Comparison of ENCODE assay signal across 33 mouse cellular contexts in the genomic region with DNA sequence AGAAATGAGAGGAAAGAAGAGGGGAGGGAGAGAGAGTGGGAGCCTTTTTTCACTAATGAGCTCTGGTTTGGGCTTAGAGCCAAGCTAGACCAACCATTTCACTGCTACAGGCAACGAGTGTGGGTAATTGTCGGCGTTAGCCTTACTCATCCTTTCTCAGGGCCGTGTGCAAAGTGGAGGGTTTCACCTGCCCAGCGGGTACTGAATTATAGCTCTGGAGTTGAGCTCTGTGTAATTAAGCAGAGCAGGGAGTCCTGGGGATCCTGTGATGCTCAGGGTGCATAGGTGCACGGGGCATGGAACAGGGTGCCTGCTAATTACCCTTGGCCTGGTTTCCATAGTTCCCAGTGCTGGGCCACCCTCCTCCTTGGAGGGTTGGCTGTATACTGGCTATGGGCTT. TPM values are rescaled to one million over a fixed set of nuclear protein-coding genes. Genes with fewer than 3 reads are reported as not detected.
DNase-seq lines count a peak whose midpoint lies in the region; ATAC-seq and TF ChIP-seq lines count a peak whose summit lies in the region.
"Had no signal": no experiment of that assay in that cellular context is flagged by ENCODE, and none has a peak within 500 bp of the region (broad histone marks: within the 10 kb centered on the region; RNA-seq: fewer than 3 reads in every experiment).

No protein-coding gene starts in this region.

- no peak overlapping the region for H3K27ac ChIP-seq in hindbrain, embryonic 15.5 days (replicated peaks)
- no peak overlapping the region; the same call in 1 of the 2 replicates for H3K27ac ChIP-seq in hindbrain, embryonic 14.5 days
- peak overlapping the region; percentile 22; the same call in 1 of the 2 replicates for H3K27ac ChIP-seq in neural tube, embryonic 14.5 days (ENCODE audit: low read depth, low read length)
- H3K27ac ChIP-seq in forebrain, embryonic 14.5 days (ENCODE audit: low read depth, low read length), result peak overlapping the region; percentile 15; the same call in 1 of the 2 replicates
- no peak overlapping the region for H3K27ac ChIP-seq in midbrain, postnatal 0 days (ENCODE audit: low read depth, low read length)
- H3K27ac ChIP-seq: gastrocnemius, adult 2 months; heart, embryonic 15.5 days; kidney, postnatal 0 days had no signal

- no peak for TF ChIP-seq CTCF in midbrain, postnatal 0 days (IDR thresholded peaks at IDR 0.05)

- H3K27me3 ChIP-seq in hindbrain, embryonic 15.5 days, result no peaks in the 10 kb centered on the region
- no peaks in the 10 kb centered on the region for H3K27me3 ChIP-seq in hindbrain, embryonic 14.5 days (ENCODE audit: control insufficient read depth, insufficient read depth, low read length)
- no peaks in the 10 kb centered on the region for H3K27me3 ChIP-seq in neural tube, embryonic 14.5 days (ENCODE audit: control insufficient read depth, insufficient read depth, low read length)
- no peaks in the 10 kb centered on the region for H3K27me3 ChIP-seq in forebrain, embryonic 14.5 days (replicated peaks; ENCODE audit: control insufficient read depth, insufficient read depth, low read length)
- H3K27me3 ChIP-seq in midbrain, postnatal 0 days (ENCODE audit: insufficient read depth, low read length), result no peaks in the 10 kb centered on the region
- H3K27me3 ChIP-seq: heart, embryonic 15.5 days had no signal

- DNase-seq in hindbrain, embryonic 14.5 days (ENCODE audit: low spot score), result no peak
- DNase-seq in neural tube, embryonic 10.5 days (ENCODE audit: extremely low spot score, low spot score), result no peak
- DNase-seq in forebrain, embryonic 14.5 days (ENCODE audit: low spot score), result peak; percentile 84
- peak; percentile 39 for DNase-seq in midbrain, postnatal 0 days (ENCODE audit: low spot score)
- DNase-seq in heart, postnatal 36 days, result no peak
- no peak for DNase-seq in thymus, postnatal 0 days (ENCODE audit: low spot score)
- DNase-seq: adrenal gland, postnatal 36 days; cerebellum, adult 11-12 months; cerebellum, postnatal 10 days; gastrocnemius, adult 2 months; heart, postnatal 4 days; kidney, adult 2 months; liver, postnatal 0 days; thymus, postnatal 36 days had no signal

- no peak overlapping the region for H3K4me3 ChIP-seq in hindbrain, embryonic 15.5 days
- no peak overlapping the region for H3K4me3 ChIP-seq in hindbrain, embryonic 14.5 days (replicated peaks; ENCODE audit: low read length)
- H3K4me3 ChIP-seq in neural tube, embryonic 14.5 days (ENCODE audit: low read depth, low read length), result no peak overlapping the region
- no peak overlapping the region for H3K4me3 ChIP-seq in forebrain, embryonic 14.5 days (ENCODE audit: low read depth, low read length)
- no peak overlapping the region for H3K4me3 ChIP-seq in midbrain, postnatal 0 days (ENCODE audit: low read depth, low read length)
- H3K4me3 ChIP-seq: erythroblast, embryonic 14.5 days; gastrocnemius, adult 2 months; heart, embryonic 15.5 days had no signal

- H3K9me3 ChIP-seq in hindbrain, embryonic 15.5 days, result no peaks in the 10 kb centered on the region
- no peaks in the 10 kb centered on the region for H3K9me3 ChIP-seq in hindbrain, embryonic 14.5 days (ENCODE audit: control insufficient read depth, low read length)
- H3K9me3 ChIP-seq in neural tube, embryonic 14.5 days (ENCODE audit: control insufficient read depth, low read length), result no peaks in the 10 kb centered on the region
- no peaks in the 10 kb centered on the region for H3K9me3 ChIP-seq in forebrain, embryonic 14.5 days (replicated peaks; ENCODE audit: control insufficient read depth, low read length)
- no peaks in the 10 kb centered on the region for H3K9me3 ChIP-seq in midbrain, postnatal 0 days (ENCODE audit: low read length)
- H3K9me3 ChIP-seq: heart, embryonic 15.5 days had no signal

- intact Hi-C loops in heart, postnatal 36 days (cut with DNase I), result no loop called here

- WGBS in hindbrain, embryonic 15.5 days, result 55% methylated on average over 6 of the region's 6 CpGs
- WGBS in hindbrain, embryonic 14.5 days, result 61% methylated on average over 6 of the region's 6 CpGs
- WGBS in neural tube, embryonic 14.5 days, result 44% methylated on average over 6 of the region's 6 CpGs
- 23% methylated on average over 6 of the region's 6 CpGs for WGBS in forebrain, embryonic 14.5 days
- whole genome bisulfite sequencing in midbrain, postnatal 0 days, result 65% methylated on average over 6 of the region's 6 CpGs

- 0 out of 2 replicates have a peak, but pooled peaks cover 5% of the 10 kb centered on the region for H3K4me1 ChIP-seq in hindbrain, embryonic 15.5 days (replicated peaks)
- no peaks in the 10 kb centered on the region for H3K4me1 ChIP-seq in hindbrain, embryonic 14.5 days (replicated peaks; ENCODE audit: control insufficient read depth, insufficient read depth, low read length)
- no peaks in the 10 kb centered on the region for H3K4me1 ChIP-seq in neural tube, embryonic 14.5 days (ENCODE audit: control insufficient read depth, insufficient read depth, low read length)
- peaks cover 19% of the 10 kb centered on the region; the same call in 1 of the 2 replicates for H3K4me1 ChIP-seq in forebrain, embryonic 14.5 days (ENCODE audit: control insufficient read depth, insufficient read depth, low read length)
- H3K4me1 ChIP-seq in midbrain, postnatal 0 days (ENCODE audit: insufficient read depth, low read length), result no peaks in the 10 kb centered on the region
- H3K4me1 ChIP-seq: heart, embryonic 15.5 days had no signal

- H3K36me3 ChIP-seq in hindbrain, embryonic 15.5 days, result no peaks in the 10 kb centered on the region
- no peaks in the 10 kb centered on the region for H3K36me3 ChIP-seq in hindbrain, embryonic 14.5 days (replicated peaks; ENCODE audit: control insufficient read depth, insufficient read depth)
- no peaks in the 10 kb centered on the region for H3K36me3 ChIP-seq in neural tube, embryonic 14.5 days (ENCODE audit: control insufficient read depth, insufficient read depth, low read length)
- H3K36me3 ChIP-seq in forebrain, embryonic 14.5 days (ENCODE audit: control insufficient read depth, insufficient read depth, low read length), result no peaks in the 10 kb centered on the region
- no peaks in the 10 kb centered on the region for H3K36me3 ChIP-seq in midbrain, postnatal 0 days (ENCODE audit: insufficient read depth, low read length)
- H3K36me3 ChIP-seq: heart, embryonic 15.5 days had no signal

- no peak overlapping the region for H3K9ac ChIP-seq in hindbrain, embryonic 15.5 days
- H3K9ac ChIP-seq in hindbrain, embryonic 14.5 days, result no peak overlapping the region
- no peak overlapping the region for H3K9ac ChIP-seq in neural tube, embryonic 14.5 days (replicated peaks; ENCODE audit: low read depth, low read length)
- no peak overlapping the region for H3K9ac ChIP-seq in forebrain, embryonic 14.5 days (ENCODE audit: low read length)
- no peak overlapping the region for H3K9ac ChIP-seq in midbrain, postnatal 0 days (replicated peaks; ENCODE audit: low read length, poor library complexity, severe bottlenecking)
- H3K9ac ChIP-seq: heart, embryonic 15.5 days; liver, postnatal 0 days had no signal

- ATAC-seq in hindbrain, embryonic 15.5 days (ENCODE audit: low FRiP score, low read depth), result peak; percentile 34; the same call in 1 of the 2 replicates
- ATAC-seq in hindbrain, embryonic 14.5 days (ENCODE audit: low FRiP score), result no peak
- no peak for ATAC-seq in neural tube, embryonic 14.5 days (ENCODE audit: low read depth)
- ATAC-seq in forebrain, embryonic 14.5 days, result peak; percentile 62
- 0 out of 2 replicates have a peak, but pooled peaks have one; percentile 31 for ATAC-seq in midbrain, postnatal 0 days (ENCODE audit: low FRiP score)
- ATAC-seq: CD4-positive, CD25-positive, alpha-beta regulatory T cell, adult 4 months; inflammation-experienced regulatory T-cells, adult 6 months; liver, postnatal 0 days; lung, postnatal 0 days had no signal

- H3K4me2 ChIP-seq in hindbrain, embryonic 15.5 days, result no peak overlapping the region
- no peak overlapping the region for H3K4me2 ChIP-seq in hindbrain, embryonic 14.5 days (replicated peaks)
- H3K4me2 ChIP-seq in neural tube, embryonic 14.5 days (ENCODE audit: low read depth, low read length), result no peak overlapping the region
- no peak overlapping the region for H3K4me2 ChIP-seq in forebrain, embryonic 14.5 days (ENCODE audit: low read length)
- H3K4me2 ChIP-seq in midbrain, postnatal 0 days (ENCODE audit: low read depth, low read length, poor library complexity, severe bottlenecking), result no peak overlapping the region
- H3K4me2 ChIP-seq: heart, embryonic 15.5 days; liver, embryonic 11.5 days had no signal

RNA-seq across cellular contexts. Expression of a gene that starts 9.3 kb away (rescaled TPM):
- not detected in 2 replicates for polyA plus RNA-seq in hindbrain, embryonic 15.5 days (2015; fragmentation: Nextera tagmentation; extraction: Ambion mirVana)
- polyA plus RNA-seq in hindbrain, embryonic 14.5 days (2014; fragmentation: Nextera tagmentation; extraction: Ambion mirVana), result not detected in 2 replicates
- not detected in 2 replicates for polyA plus RNA-seq in neural tube, embryonic 14.5 days (2014; fragmentation: Nextera tagmentation; extraction: Ambion mirVana)
- polyA plus RNA-seq in forebrain, embryonic 14.5 days (2014; fragmentation: Nextera tagmentation; extraction: Ambion mirVana), result not detected in 2 replicates
- not detected in 2 replicates for total RNA-seq in midbrain, postnatal 0 days (2014; rRNA removed)
- not detected in 2 replicates for polyA plus RNA-seq in midbrain, postnatal 0 days (2015; fragmentation: Nextera tagmentation; extraction: Ambion mirVana)
- not detected for total RNA-seq in heart, postnatal 36 days (2021)
- polyA plus RNA-seq in thymus, postnatal 0 days (2015; fragmentation: Nextera tagmentation; extraction: Ambion mirVana), result 4.9 and 5.6 TPM in 2 replicates
- total RNA-seq: adrenal gland, adult 18-20 months; adrenal gland, postnatal 36 days; gastrocnemius, adult 2 months; heart, postnatal 4 days; layer of hippocampus, postnatal 14 days; megakaryocyte progenitor cell, adult 5-6 weeks had no signal
- polyA plus RNA-seq: CD4-positive, CD25-positive, alpha-beta regulatory T cell, adult 4 months; cortical plate, adult 2 months; embryonic facial prominence, embryonic 11.5 days; erythroblast, embryonic 14.5 days; frontal cortex, adult 2 months; gonadal fat pad, adult 2 months; heart, embryonic 15.5 days; inflammation-experienced regulatory T-cells, adult 6 months; kidney, adult 2 months; kidney, postnatal 0 days; limb, embryonic 11.5 days; liver, embryonic 11.5 days; liver, postnatal 0 days; lung, postnatal 0 days; neural tube, embryonic 11.5 days; spleen, adult 2 months had no signal

RNA-seq across cellular contexts. Expression of a gene that starts 24.7 kb away (rescaled TPM):
- 211 and 230 TPM in 2 replicates for polyA plus RNA-seq in hindbrain, embryonic 15.5 days (2015; fragmentation: Nextera tagmentation; extraction: Ambion mirVana)
- polyA plus RNA-seq in hindbrain, embryonic 14.5 days (2014; fragmentation: Nextera tagmentation; extraction: Ambion mirVana), result 215 and 245 TPM in 2 replicates
- 203 and 295 TPM in 2 replicates for polyA plus RNA-seq in neural tube, embryonic 14.5 days (2014; fragmentation: Nextera tagmentation; extraction: Ambion mirVana)
- polyA plus RNA-seq in forebrain, embryonic 14.5 days (2014; fragmentation: Nextera tagmentation; extraction: Ambion mirVana), result 237 and 306 TPM in 2 replicates
- 571 and 599 TPM in 2 replicates for total RNA-seq in midbrain, postnatal 0 days (2014; rRNA removed)
- polyA plus RNA-seq in midbrain, postnatal 0 days (2015; fragmentation: Nextera tagmentation; extraction: Ambion mirVana), result 314 and 354 TPM in 2 replicates
- total RNA-seq in heart, postnatal 36 days (2021), result 1 to 10 TPM; 1.9 to 4.1 TPM
- 3.6 and 4.6 TPM in 2 replicates for polyA plus RNA-seq in thymus, postnatal 0 days (2015; fragmentation: Nextera tagmentation; extraction: Ambion mirVana)
- total RNA-seq: megakaryocyte progenitor cell, adult 5-6 weeks had no signal
- polyA plus RNA-seq: CD4-positive, CD25-positive, alpha-beta regulatory T cell, adult 4 months; erythroblast, embryonic 14.5 days; liver, postnatal 0 days; spleen, adult 2 months had no signal

RNA-seq across cellular contexts. Expression of a gene that starts 29.0 kb away (rescaled TPM):
- polyA plus RNA-seq in hindbrain, embryonic 15.5 days (2015; fragmentation: Nextera tagmentation; extraction: Ambion mirVana), result 20.1 and 20.8 TPM in 2 replicates
- 19.7 and 20.6 TPM in 2 replicates for polyA plus RNA-seq in hindbrain, embryonic 14.5 days (2014; fragmentation: Nextera tagmentation; extraction: Ambion mirVana)
- 22.8 and 24.6 TPM in 2 replicates for polyA plus RNA-seq in neural tube, embryonic 14.5 days (2014; fragmentation: Nextera tagmentation; extraction: Ambion mirVana)
- 18.7 and 22.8 TPM in 2 replicates for polyA plus RNA-seq in forebrain, embryonic 14.5 days (2014; fragmentation: Nextera tagmentation; extraction: Ambion mirVana)
- 20.7 and 27.6 TPM in 2 replicates for total RNA-seq in midbrain, postnatal 0 days (2014; rRNA removed)
- 16.2 and 17.5 TPM in 2 replicates for polyA plus RNA-seq in midbrain, postnatal 0 days (2015; fragmentation: Nextera tagmentation; extraction: Ambion mirVana)
- total RNA-seq in heart, postnatal 36 days (2021), result 1 to 10 TPM; 7.9 to 8.4 TPM
- polyA plus RNA-seq in thymus, postnatal 0 days (2015; fragmentation: Nextera tagmentation; extraction: Ambion mirVana), result 7.2 and 9.3 TPM in 2 replicates

RNA-seq across cellular contexts. Expression of a gene that starts 44.8 kb away (rescaled TPM):
- polyA plus RNA-seq in hindbrain, embryonic 15.5 days (2015; fragmentation: Nextera tagmentation; extraction: Ambion mirVana), result 21.4 and 24.6 TPM in 2 replicates
- polyA plus RNA-seq in hindbrain, embryonic 14.5 days (2014; fragmentation: Nextera tagmentation; extraction: Ambion mirVana), result 15.7 and 16.9 TPM in 2 replicates
- polyA plus RNA-seq in neural tube, embryonic 14.5 days (2014; fragmentation: Nextera tagmentation; extraction: Ambion mirVana), result 15.3 and 28.9 TPM in 2 replicates
- polyA plus RNA-seq in forebrain, embryonic 14.5 days (2014; fragmentation: Nextera tagmentation; extraction: Ambion mirVana), result 29.4 and 47.5 TPM in 2 replicates
- total RNA-seq in midbrain, postnatal 0 days (2014; rRNA removed), result 57.7 and 131 TPM in 2 replicates
- 92.3 and 101 TPM in 2 replicates for polyA plus RNA-seq in midbrain, postnatal 0 days (2015; fragmentation: Nextera tagmentation; extraction: Ambion mirVana)
- 100 to 1,000 TPM; 160 to 162 TPM for total RNA-seq in heart, postnatal 36 days (2021)
- polyA plus RNA-seq in thymus, postnatal 0 days (2015; fragmentation: Nextera tagmentation; extraction: Ambion mirVana), result 44.8 and 45.7 TPM in 2 replicates
- polyA plus RNA-seq: CD4-positive, CD25-positive, alpha-beta regulatory T cell, adult 4 months had no signal

RNA-seq across cellular contexts. Expression of a gene that starts 51.2 kb away (rescaled TPM):
- polyA plus RNA-seq in hindbrain, embryonic 15.5 days (2015; fragmentation: Nextera tagmentation; extraction: Ambion mirVana), result 89.2 and 96.5 TPM in 2 replicates
- 59.7 and 75.2 TPM in 2 replicates for polyA plus RNA-seq in hindbrain, embryonic 14.5 days (2014; fragmentation: Nextera tagmentation; extraction: Ambion mirVana)
- polyA plus RNA-seq in neural tube, embryonic 14.5 days (2014; fragmentation: Nextera tagmentation; extraction: Ambion mirVana), result 65.7 and 123 TPM in 2 replicates
- 77.2 and 110 TPM in 2 replicates for polyA plus RNA-seq in forebrain, embryonic 14.5 days (2014; fragmentation: Nextera tagmentation; extraction: Ambion mirVana)
- 460 and 504 TPM in 2 replicates for total RNA-seq in midbrain, postnatal 0 days (2014; rRNA removed)
- 387 and 420 TPM in 2 replicates for polyA plus RNA-seq in midbrain, postnatal 0 days (2015; fragmentation: Nextera tagmentation; extraction: Ambion mirVana)
- total RNA-seq in heart, postnatal 36 days (2021), result 100 to 1,000 TPM; 482 to 504 TPM
- polyA plus RNA-seq in thymus, postnatal 0 days (2015; fragmentation: Nextera tagmentation; extraction: Ambion mirVana), result 112 and 124 TPM in 2 replicates

Comparison
In these comparisons a context has a peak if more than half of its experiments do, and no peak if none do; other contexts are left out.
1. ATAC-seq: peak in hindbrain, embryonic 15.5 days (single experiment), forebrain, embryonic 14.5 days (single experiment) and midbrain, postnatal 0 days (single experiment); none in hindbrain, embryonic 14.5 days (single experiment) and neural tube, embryonic 14.5 days (single experiment).
2. H3K27ac ChIP-seq: peak in neural tube, embryonic 14.5 days (single experiment) and forebrain, embryonic 14.5 days (single experiment); none in hindbrain, embryonic 15.5 days (single experiment), hindbrain, embryonic 14.5 days (single experiment) and midbrain, postnatal 0 days (single experiment).
3. DNase-seq: peak in forebrain, embryonic 14.5 days (single experiment) and midbrain, postnatal 0 days (single experiment); none in hindbrain, embryonic 14.5 days (single experiment), neural tube, embryonic 10.5 days (single experiment), heart, postnatal 36 days (0 of 2) and thymus, postnatal 0 days (single experiment).
4. RNA of a gene that starts 24.7 kb away (polyA plus RNA-seq): 314 to 354 TPM in midbrain, postnatal 0 days, 237 to 306 TPM in forebrain, embryonic 14.5 days, 203 to 295 TPM in neural tube, embryonic 14.5 days, 215 to 245 TPM in hindbrain, embryonic 14.5 days and 211 to 230 TPM in hindbrain, embryonic 15.5 days; 3.6 to 4.6 TPM in thymus, postnatal 0 days; every median in the first group is over 10 times any median in the second.